Mouse (Mus musculus) T-helper 17 cell (primary cell): ENCODE data around the gene 4930412O13Rik.

Experiments
- in situ Hi-C, 2 experiments: fragments of 300-600 bp; cut with MboI, MseI; formaldehyde crosslinking; loops; 1 replicate in 1 of 2; 2 replicates in 1 of 2; pipeline ENCODE4 v1.15.1; 2025; ENCODE audit warnings: high pct_unique_total_duplicates in 2 of 2

4930412O13Rik gene

DNA sequence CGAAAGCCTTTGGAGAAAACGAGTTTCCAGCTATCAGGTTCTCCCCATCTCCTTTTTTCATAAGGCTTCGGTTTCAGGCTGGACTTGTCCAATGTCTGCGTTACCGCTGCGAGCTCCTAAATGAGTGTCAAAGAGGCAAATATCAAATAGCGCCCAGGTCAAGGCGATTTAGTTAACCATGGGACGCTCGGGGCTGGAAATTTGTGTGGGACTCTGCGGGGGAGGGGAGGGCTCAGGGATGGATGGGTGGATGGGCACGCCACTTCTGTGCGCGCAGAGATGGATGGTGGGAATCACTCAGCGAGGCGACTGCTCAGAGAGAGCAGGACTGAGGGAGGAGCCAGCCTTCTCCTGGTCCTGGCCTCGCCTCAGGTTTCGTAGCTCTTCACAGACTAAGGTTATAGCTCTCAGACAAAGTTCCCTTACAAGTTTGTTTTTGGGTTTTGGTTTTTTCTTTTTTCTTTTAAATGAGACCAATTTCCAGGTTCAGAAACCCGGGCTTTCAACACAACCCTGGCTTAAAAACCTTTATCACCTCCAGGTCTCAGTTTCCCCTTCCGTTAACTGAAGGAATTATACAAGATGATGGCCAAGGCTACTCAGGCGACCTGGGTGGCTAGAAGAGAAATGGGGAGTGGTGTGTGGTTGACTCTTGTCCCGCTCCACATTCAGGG is 15.2 kb downstream of the 4930412O13Rik start:
- in situ Hi-C loops = no loop called here

DNA sequence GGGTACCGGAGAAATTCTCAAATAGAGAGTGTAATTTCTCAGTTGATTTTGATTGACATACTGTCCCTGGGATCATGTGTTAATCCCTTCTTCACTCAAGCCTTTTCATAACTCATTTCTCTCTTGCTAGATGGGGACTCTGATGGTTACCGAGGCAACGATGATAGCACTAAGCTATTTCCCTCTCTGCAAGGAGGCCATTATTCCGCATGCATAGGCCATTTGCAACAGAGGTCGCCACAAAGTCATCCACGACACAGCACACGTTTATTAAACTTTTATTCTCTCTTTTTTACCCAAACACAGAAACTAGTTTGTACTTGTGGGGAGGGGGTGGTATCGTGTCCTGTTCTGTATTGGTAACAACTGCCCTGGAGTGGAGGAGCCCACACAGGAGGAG is 16.8 kb downstream of the 4930412O13Rik start:
- in situ Hi-C loops = no loop called here

DNA sequence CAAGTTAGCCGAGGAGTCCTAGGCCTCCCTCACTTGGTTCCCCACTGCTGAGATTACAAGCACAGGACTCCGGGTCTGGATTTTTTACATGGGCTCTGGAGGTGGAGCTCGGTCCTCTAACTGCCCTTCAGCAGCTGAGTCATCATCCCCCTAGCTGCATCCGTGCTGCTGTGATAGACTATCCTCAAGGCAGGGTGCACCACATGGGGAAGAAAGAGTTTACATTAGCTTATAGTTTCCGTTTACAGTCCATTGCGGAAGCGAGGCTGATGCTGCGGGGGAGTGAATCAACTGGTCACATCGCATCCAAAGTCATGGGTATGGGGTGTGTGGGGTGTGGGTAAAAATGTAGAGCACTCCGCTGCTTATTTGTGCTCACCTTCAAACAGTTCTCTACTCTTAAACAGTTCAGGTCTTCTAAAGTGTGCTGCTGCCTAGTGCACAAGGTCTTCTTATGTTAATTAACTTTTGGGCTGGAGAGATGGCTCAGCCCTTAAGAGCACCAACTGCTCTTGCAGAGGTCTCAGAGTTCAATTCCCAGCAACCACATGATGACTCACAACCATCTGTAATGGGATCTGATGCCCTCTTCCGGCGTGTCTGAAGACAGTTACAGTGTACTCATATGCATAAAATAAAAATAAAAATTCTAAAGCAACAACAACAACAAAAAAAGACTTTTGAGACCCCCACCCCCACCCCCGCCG is 23.0 kb downstream of the 4930412O13Rik start:
- in situ Hi-C loops = loop anchor here (10.0 to 25.0 kb wide), 2 partner anchors 1217 to 1229 kb away; no protein-coding TSS in a partner anchor

- in situ Hi-C loops = loop anchor here (10.0 to 25.0 kb wide), 2 partner anchors 1219 to 1231 kb away; no protein-coding TSS in a partner anchor
These were observed 24.9 kb downstream of the 4930412O13Rik start for GRCm38 (mm10) chr2:9905995-9906394.

DNA sequence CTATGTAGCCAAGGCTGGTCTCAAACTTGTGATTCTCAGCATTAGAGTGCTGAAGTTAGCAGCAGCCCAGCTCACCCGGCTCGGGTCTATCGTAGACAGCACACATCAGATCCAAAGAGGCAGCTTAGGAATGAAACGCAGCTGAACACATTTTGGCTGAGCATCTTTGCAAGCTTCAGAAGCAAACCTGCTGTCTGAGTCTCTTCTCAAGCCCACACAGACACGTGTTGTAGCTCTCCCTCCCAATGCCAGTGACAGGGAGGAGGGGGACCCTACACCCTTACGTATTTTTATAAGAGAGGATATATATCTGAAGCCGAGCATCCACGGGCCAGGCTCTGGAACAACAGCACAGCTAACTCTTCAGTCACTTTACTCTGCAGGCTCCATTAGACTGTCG is 36.5 kb downstream of the 4930412O13Rik start:
- in situ Hi-C loops = loop anchor here in 1 of 2 experiments (25.0 kb wide), 1 partner anchor 1230 kb away; no protein-coding TSS in a partner anchor

- in situ Hi-C loops = loop anchor here in 1 of 2 experiments (25.0 kb wide), 1 partner anchor 1232 kb away; no protein-coding TSS in a partner anchor
These were observed 37.8 kb downstream of the 4930412O13Rik start for GRCm38 (mm10) chr2:9918691-9919471.

DNA sequence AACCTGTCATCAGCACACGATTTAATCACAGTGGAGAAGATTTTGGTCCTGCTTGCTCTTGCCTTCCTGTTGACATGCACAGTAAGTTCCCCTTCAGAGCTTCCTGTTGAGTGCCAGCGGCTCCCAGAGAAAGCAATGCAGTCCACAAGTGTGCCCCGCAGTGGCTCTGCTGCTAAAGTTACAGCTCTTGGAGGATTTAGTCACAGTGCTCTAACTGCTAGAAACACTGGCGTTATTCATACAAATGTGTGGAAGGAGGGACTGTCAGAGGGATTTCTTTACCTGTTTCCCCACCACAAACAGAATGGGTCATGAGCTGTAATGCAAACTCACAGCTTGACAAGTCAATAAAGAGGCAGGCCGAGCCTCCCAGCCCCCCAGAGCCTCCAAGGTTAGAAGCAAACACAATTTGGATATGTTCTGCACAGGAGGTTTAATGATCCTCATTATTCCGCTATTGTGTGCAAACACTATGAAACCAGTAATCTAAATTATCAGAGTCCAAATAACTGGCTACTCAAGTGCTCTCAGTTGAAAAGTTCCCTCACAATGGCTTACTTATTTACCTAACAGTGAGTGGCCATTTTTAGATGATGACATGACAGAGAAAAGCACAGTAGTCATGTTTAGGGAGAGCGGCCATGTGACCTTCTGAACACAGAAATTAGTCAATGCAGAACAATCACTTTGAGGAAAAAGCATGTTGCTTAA is 45.3 kb downstream of the 4930412O13Rik start:
- in situ Hi-C loops = no loop called here

- in situ Hi-C loops = no loop called here
These were observed 45.8 kb downstream of the 4930412O13Rik start for GRCm38 (mm10) chr2:9926905-9927283.
